Mouse (Mus musculus) T-helper 2 cell (primary cell): ENCODE data around the gene Msi2.

ENCODE experiments used
- in situ Hi-C: fragments of 300-600 bp; cut with MboI, MseI; formaldehyde crosslinking; loops from one replicate; pipeline ENCODE4 v1.15.1; 2025; ENCODE audit warnings: high pct_unique_total_duplicates

The Msi2 gene

DNA sequence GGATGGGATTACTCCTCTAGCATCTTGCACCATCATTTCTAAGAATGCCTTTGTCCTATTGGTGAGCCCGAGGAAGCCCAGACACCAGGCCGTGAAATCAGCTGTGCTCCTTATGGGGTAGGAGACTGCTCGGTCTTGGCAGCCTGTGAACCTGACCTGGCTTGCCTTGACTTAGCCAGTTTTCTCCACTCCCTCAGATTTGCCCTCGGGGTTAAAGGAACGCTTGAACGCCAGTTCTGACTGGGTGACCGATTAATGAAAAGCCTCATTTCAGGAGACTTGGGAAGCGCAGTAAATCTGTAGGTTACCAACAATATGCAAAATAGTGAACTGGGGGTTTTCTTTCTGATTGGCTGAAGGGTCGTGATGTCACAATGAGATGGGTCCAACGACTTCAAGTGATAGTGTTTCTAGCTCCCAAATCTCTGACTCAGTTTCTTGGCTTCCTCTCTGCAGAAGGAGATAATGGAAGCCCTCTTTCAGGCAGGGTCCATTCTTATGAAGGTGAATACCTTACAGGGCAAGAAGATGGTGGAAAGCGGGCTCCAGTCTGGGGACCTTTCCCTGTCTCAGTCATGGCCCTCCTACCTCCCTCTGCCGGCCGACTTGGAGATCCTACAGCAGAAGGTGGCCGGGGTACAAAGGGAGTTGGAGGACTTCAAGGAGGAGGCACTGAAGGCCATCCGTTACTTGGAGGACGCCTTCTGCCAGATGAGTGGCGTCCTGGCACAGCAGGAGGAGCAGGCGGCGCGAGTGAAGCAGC is 424.5 kb downstream of the Msi2 start, which contains the start of gene Ccdc182:
Gene Ccdc182 (plus strand): TSS at position 428 of the 763 bp plus-strand sequence.
- in situ Hi-C loops: no loop called here

- in situ Hi-C loops: no loop called here
These were observed 426.6 kb downstream of the Msi2 start for GRCm38 (mm10) chr11:88291688-88292087.

GRCm38 (mm10) chr11:88291245-88291644 is 427.1 kb downstream of the Msi2 start:
- in situ Hi-C loops: no loop called here
